Mouse (Mus musculus) telencephalon, adult 2 months (tissue): Measurements from ENCODE around the gene Adh5.

Experiments used
- DNase-seq: peaks from one replicate; pipeline ENCODE4 v3.0.0-alpha.2; 2011; ENCODE audit warnings: low read depth, low spot score

Gene Adh5

GRCm38 (mm10) chr3:138442612-138443464, at the start of gene Adh5:
Gene Adh5 (plus strand): TSS chr3:138443093.
- DNase-seq, result peak; percentile 89

DNA sequence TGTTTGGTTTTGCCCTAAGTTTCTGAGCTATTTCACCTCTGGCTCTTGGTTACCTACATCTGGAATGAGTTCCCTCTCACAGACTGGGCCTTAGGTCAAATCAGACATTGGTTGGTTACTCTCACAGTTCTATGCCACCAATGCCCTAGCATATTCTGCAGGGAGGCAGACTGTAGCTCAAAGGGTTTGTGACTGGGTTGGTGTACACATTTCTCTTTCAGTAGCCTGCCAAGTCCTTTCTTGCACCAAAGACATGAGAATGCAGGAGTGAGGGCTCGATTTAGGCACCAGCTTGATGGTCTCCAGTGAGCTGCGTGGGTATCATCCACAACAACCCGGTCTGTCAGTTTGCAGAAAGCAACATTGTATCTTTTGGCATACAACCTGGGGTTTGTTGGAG, 38.0 kb upstream of the Adh5 start:
- DNase-seq, result no peak

DNA sequence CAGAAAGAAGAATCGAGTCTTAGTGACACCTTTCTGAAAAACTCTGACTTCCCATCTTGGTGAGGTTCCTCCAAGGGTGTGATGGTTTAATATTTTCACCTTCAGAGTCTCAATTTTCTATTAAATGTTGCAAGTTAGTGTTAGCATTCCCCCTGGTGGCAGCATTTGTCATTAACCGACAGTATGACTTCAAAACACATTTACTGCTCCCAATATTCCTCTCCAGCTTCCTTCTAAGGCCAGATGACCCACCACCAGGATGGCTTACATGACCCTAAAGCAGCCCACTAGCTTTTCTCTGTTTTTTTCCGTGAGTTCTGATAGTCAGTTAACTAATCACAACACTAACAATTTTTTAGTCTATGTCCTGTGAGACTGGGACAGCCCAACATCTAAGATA, 37.6 kb upstream of the Adh5 start:
- DNase-seq, result peak; percentile 17

DNA sequence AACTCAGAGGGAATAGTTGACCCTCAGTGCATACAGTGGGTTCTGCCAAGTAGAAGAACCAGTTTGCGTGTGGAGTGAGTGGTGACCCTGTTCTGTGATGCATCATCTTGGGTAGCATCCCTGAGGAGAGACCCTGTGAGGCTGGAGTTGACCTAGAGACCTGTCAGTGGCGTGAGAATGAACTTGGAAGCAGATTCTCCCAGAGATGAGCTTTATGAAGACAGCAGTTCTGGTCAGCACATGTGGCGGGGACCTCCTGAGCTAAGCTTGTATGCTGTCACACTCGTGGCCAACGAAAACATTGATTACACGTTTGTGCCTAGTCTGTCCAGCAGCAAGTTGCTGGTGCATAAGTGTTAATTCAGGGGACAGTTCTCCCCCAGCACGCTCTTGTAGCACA, 37.1 kb upstream of the Adh5 start:
- no peak for DNase-seq

DNA sequence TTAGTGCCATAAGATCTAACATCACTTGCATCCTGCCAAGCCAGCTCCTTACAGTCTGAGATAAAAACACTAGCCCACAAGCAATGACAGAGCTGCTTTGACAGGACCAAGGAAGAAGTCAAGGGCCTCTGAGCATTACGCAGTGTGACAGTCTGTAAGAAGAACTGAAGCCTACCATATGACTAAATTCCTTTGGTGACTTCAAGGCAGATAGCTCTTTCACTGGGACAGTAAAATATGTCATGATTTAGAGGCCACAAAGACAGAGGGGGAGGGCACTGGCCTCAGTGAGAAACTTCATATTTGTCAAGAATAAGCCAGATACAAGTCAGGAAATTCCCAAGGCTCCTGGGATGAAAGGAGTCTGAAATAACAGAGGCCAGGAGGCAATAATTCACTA, 35.0 kb upstream of the Adh5 start:
- DNase-seq, result no peak

DNA sequence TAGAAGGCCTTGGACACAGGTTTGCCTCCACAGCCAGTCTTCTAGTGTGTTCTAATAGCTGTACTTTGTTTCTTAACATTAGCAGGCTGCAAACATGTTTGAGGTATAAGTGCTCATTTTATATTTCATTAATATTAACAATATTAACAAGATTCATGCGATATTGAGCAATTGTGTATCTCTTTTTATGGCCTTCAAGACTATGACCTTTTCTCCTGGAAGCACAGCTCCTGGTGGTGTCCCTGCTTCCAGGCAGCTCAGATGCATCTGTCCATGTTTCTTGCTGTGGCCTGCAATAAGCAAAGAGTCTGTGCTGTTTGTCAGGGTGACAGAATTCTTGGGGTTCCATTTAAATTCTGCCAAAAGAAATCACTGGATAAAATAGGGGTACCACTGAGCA, 33.3 kb upstream of the Adh5 start:
- DNase-seq, result no peak

DNA sequence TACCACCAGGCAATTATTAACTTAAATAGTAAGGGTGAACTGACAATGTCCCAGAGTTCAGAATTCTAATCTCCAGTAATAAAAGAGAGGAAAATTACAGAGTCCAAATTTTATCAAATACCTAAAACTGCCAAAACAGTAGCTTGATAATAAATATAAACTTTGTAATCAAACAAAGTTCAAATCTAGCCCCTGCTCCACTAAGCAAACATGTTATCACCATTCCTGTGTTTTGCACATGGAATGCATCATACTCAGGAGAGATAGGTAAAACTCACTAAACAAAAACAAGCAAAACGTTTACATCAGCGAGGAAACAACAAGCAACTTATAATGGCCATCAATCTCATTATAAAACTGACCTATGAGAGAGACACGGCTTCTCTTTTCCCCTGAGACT, 32.7 kb upstream of the Adh5 start:
- no peak for DNase-seq

DNA sequence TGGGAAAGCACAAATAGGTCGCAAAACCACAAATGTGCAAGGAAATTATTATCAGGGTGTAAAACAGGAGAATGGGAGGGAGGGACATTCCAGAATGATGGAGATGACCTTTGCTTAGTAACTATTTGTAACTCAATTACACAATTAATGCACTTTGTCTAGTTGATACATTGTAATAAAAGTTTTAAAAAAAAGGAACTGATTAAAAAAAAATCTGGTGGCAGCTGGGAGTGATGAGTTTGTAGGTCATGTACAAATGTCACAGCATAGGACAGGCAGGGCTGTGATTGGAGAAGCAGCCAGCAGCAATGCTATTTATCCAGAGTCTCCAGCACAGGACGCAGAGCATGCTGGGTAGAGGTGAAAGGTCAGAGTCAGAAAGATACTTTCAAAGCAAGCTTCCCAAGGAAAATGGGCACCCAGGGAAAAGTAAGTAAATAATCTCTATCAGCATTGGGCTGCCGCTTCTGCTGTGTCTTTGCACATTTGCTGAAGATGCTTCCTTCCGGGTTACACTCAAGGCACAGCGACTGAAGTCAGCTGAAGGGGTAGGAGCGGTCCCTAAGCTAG, 27.7 kb upstream of the Adh5 start, which contains the start of gene Adh4:
Adh4 (plus strand) TSS at position 346 of the 570 bp plus-strand sequence.
- no peak for DNase-seq

GRCm38 (mm10) chr3:138419369-138419768, 23.5 kb upstream of the Adh5 start:
- DNase-seq, result no peak

DNA sequence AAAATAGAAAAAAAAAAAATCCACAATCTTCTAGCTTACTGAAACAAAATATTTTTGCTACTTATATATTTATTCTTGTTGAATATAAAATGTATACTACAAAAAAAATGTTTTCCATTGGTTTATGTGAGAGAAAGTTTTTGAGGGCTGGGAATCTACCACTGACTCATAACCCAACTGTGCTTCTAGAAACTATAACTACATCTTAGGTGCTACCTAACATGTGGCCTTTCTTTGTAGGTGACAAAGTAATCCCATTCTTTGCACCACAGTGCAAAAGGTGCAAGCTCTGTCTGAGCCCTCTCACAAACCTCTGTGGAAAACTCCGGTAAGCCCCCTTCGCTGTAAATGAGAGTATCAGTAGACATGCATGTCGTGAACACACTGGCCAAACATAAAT, 22.5 kb upstream of the Adh5 start:
- DNase-seq, result no peak

- DNase-seq, result no peak
These were observed 19.2 kb upstream of the Adh5 start for GRCm38 (mm10) chr3:138423664-138424063.

- no peak for DNase-seq
These were observed 18.6 kb upstream of the Adh5 start for GRCm38 (mm10) chr3:138424247-138424646.

DNA sequence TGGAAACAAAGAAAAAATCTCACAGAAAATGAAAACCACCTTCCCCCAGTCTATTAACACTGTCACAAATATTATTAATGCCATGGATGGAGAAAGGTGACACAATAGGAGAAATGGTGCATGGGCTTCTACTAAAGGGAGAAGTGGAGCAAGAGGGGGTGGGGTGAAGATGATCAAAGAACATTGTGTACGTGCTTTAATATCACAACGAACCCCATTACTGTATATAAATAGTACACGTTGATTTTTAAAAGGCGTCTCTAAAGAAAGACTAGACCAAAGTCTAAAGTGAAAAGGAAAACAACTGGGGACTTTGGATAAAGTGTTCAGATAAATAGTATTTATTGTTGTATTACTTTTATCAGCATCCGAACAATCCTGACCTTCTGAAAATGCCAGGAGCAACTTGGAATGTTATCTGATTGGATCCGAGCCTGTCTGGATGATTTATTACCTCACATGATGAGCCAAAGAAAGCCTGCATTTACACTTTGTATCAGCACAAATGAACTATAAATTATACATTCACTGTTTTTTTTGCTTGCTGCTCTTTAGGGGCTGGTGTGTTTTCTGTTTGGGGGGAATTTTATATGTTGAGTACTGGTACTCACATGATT, 12.4 kb upstream of the Adh5 start:
- DNase-seq, result no peak

- DNase-seq, result peak; percentile 15
These were observed 11.1 kb upstream of the Adh5 start for GRCm38 (mm10) chr3:138431835-138432234.

DNA sequence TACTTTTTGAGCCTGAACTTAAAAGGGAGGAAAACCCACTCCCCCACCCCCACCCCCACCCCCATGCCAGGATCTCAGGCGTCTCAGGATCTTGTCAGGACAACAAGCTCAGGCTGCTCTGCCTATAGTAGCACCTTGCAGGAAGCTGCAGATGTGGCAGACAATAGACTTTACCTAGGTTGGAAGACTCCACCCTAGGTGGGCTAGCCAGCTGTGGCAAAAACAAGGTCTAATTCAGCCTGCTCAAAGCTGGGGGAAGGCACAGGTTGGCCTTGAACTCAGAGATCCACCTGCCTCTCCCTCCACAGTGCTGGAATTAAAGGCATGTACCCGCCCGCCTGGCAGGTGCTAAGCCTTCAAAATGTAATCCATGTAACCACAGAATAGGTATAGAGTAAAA, 4.2 kb upstream of the Adh5 start:
- no peak for DNase-seq

DNA sequence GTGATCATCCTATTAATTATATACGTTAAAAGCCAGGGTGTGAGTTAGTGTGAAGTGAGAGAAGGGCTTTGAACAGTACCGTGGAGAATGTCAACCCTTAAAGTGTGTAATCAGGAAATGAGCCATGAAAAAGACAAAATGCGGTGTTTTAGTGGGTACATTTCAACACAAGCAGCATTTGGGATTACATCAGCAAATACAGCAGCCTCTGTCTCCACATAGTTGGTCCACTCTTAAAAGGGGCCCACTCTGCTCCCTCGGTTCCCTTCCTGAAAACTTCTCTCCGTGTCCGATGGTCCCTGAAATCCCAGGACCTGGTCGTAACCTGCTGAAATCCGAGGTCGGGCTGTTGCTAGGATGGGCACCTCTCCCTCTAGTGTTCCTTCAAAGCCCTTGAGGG, 690 bp upstream of the Adh5 start:
- DNase-seq, result no peak

DNA sequence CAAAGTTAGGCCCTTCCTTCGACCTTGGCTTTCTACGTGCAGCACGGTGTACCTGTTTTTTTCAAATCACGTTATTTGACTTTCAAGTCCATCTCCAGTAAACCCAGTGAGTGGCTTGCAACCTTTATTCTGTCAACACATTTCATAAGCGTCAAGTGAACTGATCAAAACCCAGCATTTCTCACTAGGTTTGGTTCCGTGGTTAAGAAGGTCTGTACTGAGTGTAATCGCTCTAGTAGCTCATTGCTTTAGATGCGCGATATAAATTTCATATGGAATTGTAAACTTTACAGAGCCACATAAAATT, 525 bp downstream of the Adh5 start:
- no peak for DNase-seq

GRCm38 (mm10) chr3:138448077-138448860, 5.4 kb downstream of the Adh5 start:
- no peak for DNase-seq

DNA sequence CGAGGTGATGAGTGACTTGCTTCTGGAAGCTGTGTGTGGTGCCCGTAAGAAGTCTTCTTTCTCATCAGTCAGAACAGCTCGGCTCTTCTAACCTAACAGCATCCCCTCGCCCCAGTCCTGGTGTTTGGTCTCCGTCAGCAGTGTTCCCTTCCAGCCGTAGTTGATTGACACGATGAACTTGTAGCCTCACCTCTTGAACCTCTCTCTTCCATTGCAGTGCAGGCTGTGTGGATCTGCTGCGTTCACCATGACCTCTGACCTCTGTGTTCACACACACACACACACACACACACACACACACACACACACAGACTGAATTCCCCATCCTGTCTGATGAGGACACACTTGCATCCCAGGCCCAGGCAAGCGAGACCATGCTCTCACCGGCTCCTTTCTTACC, 9.3 kb downstream of the Adh5 start:
- DNase-seq, result no peak

DNA sequence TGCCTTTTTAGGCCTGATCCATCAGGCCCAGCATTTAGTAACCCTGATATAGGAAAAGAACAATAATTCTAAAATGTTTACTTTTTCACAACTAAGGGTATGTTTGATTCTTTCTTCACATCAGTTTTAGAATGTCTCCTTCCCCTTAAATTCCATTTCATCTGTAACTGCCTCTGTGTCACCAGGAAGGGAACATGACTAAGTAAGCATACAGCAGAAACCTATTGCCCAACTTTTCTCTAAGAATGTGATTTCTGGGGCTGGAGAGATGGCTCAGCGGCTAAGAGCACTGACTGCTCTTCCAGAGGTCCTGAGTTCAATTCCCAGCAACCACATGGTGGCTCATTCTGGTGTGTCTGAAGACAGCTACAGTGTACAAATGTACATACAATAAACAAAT, 11.3 kb downstream of the Adh5 start:
- DNase-seq, result no peak

DNA sequence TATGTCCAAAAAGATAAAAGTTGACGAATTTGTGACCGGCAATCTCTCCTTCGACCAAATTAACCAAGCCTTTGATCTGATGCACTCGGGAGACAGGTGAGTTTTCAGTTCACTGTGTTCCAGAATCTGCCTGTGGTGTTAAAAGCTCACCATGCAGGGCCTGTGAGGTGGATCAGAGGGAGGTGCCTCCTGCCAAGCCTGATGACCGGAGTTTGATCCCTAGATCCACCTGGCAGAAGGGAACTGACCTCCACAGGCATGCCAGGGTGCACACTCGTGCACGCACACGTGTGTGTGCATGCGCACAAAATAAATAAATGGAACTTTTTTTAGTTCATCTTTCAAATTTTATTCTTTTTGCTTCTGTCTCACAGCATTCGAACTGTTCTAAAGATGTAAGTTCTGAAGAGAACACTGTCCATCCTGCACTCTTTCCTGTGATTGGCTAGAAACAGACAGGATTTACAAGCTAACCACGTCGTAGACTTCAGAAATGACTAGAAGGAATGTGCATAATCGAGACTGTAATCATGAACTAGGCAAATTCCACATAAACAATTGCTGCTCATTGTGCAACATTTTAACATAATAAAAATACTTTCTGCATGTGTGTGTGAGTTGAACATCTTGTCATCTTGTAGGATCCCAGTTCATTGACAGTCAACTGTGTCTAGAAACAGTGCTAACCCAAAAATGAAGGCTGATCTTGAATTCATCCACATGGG, 12.0 kb downstream of the Adh5 start:
- no peak for DNase-seq

DNA sequence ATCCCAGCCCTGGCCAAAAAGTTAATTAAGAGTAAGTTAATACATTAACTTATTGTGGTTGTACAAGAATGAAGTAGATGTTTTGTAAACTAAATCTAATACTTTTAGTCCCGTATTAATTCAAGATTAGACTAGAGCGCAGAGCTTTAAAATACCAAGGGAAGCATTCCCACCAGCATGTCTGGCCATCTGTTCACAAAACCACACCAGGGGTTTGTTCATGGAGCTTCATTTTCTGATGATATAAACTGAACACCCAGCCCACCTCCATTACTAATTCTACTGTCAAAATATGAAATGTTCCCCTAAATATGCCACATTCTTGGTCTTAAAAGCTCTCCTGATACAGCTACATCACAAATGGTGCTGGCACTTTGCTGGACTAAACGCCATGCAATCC, 15.5 kb downstream of the Adh5 start:
- peak; percentile 12 for DNase-seq
